Mouse (Mus musculus) splenic B cell, adult 2 months (primary cell): ENCODE data around the gene Pbx1.

Source experiments
- DNase-seq: peaks from one replicate; pipeline ENCODE4 v3.0.0-alpha.2; 2011; ENCODE audit warnings: low read depth, low spot score
- H3K27me3 ChIP-seq: 2 replicates; pipeline ENCODE4 v1.6.1; 2012; ENCODE audit warnings: mild to moderate bottlenecking, low read length, moderate library complexity, mixed read lengths; ENCODE audit not compliant: control insufficient read depth, poor library complexity, insufficient read depth, severe bottlenecking
- H3K36me3 ChIP-seq: 2 replicates; pipeline ENCODE4 v1.6.1; 2012; ENCODE audit warnings: mild to moderate bottlenecking, low read length, moderate library complexity, mixed read lengths; ENCODE audit not compliant: control insufficient read depth, poor library complexity, insufficient read depth, severe bottlenecking

Pbx1 gene

DNA sequence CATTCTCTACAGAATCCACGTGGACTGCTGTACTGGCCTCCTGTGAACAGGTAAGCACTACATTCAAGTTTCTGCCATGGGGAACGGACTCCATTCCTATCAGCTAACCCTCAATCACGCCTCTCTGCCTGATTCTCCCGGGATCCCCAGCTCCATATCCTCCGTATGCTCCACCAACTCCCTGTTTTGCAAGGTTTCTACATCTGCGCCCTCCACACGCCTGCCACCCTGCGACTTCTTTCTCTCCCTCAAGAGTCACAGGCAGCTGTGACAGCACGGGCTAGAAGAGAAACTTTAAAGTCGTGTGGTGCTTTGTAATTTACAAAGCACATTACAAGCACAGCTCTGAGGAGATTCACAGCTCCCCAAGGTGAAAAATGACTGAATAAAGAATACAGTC, 23.3 kb downstream of the Pbx1 start:
- DNase-seq: no peak
- H3K36me3 ChIP-seq: no peaks in the 10 kb centered on the region
- H3K27me3 ChIP-seq: no peaks in the 10 kb centered on the region

DNA sequence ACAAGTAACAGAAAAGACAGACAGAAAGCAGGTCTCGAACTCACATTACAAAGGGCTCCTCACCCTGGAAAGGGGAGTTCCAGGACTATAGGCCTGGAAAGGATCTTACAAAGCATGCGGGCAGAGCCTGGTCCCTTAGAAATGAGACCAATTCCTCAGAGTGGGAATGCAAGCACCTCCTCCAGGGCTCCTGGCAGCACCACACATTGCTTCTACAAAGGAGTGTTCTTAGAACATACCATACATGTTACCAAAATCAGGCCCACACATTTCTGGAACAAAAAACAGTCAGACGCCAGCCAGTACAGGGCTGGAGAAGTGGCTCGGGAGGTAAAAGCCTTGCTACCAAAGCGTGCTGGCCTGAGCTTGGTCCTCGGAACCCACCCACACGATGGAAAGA, 24.1 kb downstream of the Pbx1 start:
- Histone ChIP-seq H3K27me3 (no peaks in the 10 kb centered on the region), H3K36me3 (no peaks in the 10 kb centered on the region)
- DNase-seq: no peak

DNA sequence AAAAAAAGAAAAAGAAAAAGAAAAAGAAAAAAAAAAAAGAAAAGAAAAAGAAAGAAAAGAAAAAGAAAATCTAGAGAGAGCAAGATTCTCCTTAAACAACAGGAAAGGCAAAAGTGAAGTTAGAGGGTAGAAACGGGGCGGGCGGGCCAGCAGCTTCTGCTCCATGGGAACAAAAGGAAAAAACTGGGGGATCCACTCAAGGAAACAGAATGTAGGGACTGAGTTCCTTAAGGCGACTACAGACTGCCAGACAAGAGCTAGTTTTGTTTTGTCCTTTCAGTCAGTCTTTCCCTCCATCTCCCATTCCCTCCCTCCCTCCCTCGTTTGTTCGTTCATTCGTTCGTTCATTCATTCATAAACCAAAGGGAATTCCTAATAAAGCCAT, 25.8 kb downstream of the Pbx1 start:
- no peak for DNase-seq
- Histone ChIP-seq H3K36me3 (no peaks in the 10 kb centered on the region), H3K27me3 (no peaks in the 10 kb centered on the region)

DNA sequence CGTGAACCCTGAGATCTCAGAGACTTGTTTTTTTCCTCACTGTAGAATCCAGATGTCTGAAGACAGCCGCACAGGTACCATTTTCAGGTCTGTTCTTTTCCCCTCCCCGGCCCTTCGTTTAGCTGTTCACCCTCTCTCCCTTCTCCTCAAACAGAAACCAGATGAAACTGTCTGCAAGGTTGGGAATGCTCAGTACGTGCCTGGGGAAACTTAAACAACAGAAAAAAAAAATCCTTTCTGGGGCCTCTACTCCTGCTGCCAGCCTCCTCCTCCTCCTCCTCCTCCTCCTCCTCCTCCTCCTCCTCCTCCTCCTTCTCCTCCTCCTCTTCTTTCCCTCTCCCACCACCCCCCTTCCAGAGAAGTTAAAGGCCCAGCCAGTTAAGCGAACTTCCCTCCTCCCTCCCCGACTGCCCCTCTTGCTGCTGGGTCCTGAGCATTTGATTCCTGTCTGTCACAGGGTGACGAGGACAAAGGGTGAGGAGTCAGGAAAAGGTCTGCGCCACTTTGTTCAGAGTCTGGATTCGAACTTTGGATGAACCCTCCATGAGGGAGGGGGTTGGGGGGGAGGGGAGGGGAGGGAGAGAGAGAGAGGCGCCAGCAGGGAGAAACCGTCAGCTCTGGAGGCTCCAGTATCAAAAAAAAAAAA, 26.3 kb downstream of the Pbx1 start:
- Histone ChIP-seq H3K36me3 (no peaks in the 10 kb centered on the region), H3K27me3 (no peaks in the 10 kb centered on the region)
- no peak for DNase-seq

DNA sequence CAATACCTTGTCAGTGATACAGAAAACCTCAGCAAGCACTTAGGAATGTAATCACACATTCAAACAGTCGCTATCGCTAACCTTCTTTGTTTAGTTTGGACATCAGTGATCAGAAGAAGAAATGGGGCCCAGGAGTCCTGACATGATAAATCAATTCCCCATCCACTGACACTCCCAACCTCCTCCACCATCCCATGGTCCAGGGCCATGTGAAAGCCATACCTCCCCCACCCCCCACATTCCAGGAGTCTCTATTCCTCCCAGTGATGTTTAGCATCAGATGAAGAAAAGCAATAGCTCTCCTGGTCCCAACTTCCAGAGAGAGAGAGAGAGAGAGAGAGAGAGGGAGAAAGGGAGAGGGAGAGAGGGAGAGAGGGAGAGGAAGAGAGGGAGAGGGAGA, 28.5 kb downstream of the Pbx1 start:
- no peak for DNase-seq
- H3K36me3 ChIP-seq: no peaks in the 10 kb centered on the region

DNA sequence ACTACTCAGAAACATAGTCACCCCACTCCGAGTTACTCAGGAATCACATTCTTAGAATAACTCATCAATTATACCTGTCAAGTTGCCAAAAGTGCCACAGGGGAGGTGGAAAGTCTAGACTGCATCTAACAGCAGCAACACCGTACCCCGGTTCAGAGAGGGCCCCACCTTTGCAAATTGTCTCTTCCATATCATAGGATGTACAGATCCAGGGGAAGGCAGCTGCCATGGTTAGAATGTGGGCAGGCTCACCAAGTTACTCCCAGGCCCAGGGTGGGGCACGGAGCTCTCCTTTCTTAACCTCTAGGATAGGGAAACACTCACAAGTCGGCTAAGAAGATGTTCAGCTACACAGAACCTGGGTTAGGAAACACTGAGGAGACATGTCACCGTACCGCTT, 29.4 kb downstream of the Pbx1 start:
- DNase-seq: no peak
- Histone ChIP-seq H3K27me3 (no peaks in the 10 kb centered on the region), H3K36me3 (no peaks in the 10 kb centered on the region)

More for the DNA sequence above, 28.5 kb downstream of the Pbx1 start:
- H3K27me3 ChIP-seq: no peaks in the 10 kb centered on the region

DNA sequence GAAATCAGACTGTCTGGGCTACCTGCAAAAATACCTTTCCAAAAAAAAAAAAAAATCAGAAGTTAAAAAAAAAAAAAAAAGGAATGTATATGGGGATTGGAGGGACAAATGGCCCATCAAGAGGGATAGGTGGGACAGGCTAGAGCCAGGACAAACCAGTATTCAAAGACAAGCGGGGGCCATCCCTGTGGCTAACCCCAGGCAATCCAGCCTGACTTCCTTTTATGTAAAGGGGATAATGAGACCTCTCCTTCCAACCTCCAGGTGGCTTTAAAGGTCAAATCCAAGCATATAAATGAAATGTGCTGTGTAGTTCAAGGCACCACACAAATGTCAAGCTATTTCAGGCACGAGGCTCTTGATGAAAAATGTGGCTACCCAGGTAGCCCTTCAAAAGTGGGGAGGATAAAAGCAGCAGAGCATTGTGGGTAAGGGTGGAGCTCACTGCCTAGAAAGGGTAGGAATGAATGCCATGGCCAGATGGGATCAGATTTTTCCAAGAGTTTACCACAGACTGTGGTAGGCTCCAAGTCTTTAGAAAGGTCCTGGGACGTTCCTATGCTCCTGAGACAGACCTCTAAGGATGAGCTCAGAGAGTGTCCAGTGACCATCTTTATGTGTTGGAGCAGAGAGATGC, 36.4 kb downstream of the Pbx1 start:
- DNase-seq: no peak
- no peaks in the 10 kb centered on the region for H3K36me3 ChIP-seq
- H3K27me3 ChIP-seq: no peaks in the 10 kb centered on the region

DNA sequence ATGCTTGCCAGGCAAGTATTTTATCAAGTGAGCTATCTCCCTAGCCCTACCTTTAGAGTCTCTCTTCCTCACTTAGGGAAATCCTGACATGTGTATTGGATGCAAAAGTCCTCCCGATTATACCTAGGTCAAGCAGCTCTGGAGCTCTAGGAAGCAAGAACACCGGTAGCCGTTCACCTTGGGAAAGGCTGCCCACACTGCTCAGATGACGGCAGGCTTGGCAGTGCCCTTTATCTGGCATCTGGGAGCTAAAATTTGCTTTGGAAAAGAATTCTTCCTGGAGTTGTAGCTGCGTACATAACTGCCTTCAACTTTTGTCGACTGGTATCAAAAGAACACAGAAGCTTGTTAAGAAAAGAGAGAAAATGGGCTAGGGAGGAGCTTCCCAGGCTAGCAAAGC, 37.5 kb downstream of the Pbx1 start:
- H3K27me3 ChIP-seq: no peaks in the 10 kb centered on the region
- H3K36me3 ChIP-seq: no peaks in the 10 kb centered on the region
- no peak for DNase-seq

DNA sequence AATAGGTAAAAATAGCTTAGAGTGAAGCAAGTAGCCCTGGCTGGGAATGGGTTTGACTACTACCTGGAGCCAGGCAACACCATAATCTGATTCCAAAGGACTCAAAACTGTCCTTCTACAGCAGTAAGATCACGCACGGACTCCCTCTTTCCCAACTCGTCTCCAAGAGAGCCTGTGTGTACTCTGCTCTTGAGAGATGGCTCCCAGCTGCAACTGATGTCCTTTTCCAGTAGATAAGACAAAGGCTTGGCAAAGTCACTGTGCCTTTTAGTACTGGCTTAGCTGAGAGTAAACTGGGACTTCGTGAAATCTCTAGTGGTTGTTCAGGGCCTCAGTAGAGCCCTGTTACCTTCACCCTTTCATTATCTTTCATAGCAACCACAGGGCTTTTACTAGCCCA, 38.6 kb downstream of the Pbx1 start:
- no peak for DNase-seq
- H3K27me3 ChIP-seq: no peaks in the 10 kb centered on the region
- no peaks in the 10 kb centered on the region for H3K36me3 ChIP-seq

DNA sequence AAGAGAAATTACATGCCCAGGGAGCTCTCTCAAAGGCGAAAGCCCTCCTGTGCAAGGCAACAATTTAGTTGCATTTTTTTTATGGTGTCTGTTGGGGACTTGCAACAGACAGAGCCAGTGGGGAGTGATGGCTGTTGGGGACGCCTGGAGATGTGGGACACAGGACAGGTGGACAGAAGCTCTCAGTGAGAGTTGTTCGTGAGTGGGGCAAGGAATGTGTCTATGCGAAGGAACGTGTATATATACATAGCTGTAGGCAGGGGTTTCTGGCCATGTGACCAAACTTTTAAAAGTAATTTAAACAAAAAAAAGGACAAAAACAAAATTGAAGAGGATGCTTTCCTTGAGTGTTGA, 39.6 kb downstream of the Pbx1 start:
- Histone ChIP-seq H3K36me3 (no peaks in the 10 kb centered on the region), H3K27me3 (no peaks in the 10 kb centered on the region)
- no peak for DNase-seq

DNA sequence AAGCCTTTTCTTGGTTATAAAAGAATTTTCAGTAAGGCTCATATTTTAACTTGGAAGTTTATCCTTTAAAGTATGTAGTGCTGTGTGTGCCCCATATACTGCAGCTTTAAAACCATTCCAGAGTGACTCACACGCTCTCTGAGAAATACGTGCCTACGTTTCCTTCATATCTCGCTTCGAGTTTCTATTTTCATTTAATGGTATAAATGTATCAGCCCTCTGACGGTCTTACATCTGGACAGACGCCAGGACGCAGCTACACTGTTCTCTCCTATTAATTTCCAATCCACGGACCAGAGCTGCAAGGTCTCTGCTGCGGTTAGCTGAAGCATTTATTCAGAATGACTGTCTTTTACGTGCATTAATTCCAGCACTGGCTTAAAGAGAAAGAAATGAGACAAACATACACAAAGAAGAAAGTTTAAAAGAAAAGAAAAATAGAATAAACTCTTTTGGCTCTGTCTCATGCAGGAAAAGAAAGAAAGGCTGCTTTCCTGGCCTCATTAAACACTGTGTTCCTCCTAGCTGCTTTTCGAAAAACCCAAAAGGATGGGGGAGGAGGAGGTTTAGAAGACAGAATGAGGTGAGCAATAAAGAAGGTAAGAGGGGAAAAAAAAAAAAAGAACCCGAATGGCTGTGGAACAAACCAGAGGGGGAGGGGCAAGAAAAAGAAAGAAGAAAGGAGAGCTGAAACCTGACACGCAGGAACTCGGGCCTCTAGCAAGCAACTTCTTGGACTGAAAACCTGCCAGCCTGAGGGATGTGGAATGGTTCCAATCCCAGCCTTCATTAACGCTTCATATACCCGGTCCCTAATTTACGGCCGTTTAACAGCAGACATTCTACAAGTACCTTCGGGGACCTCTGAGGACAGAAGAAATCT, 40.2 kb downstream of the Pbx1 start:
- no peaks in the 10 kb centered on the region for H3K27me3 ChIP-seq
- no peak for DNase-seq
- H3K36me3 ChIP-seq: no peaks in the 10 kb centered on the region

DNA sequence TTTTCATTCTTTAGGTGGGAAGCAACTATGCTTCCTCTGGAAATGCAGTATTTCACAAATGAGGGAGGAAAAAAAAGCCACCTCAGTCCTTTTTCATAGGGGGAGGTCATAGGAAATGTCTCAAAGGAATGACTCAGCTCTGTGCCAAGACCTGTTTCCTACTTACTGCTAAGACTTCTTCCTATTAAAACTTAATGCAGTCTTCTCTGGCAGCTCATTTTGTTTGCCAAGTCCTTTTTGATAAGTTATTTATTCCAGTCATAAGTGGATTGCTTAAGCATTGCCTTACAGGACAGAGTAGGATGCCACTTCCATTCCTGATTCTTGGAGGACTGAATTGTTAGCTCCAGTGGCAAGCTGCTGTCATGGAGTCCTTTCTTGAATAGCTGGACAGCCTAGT, 41.3 kb downstream of the Pbx1 start:
- no peak for DNase-seq
- Histone ChIP-seq H3K27me3 (no peaks in the 10 kb centered on the region), H3K36me3 (no peaks in the 10 kb centered on the region)

DNA sequence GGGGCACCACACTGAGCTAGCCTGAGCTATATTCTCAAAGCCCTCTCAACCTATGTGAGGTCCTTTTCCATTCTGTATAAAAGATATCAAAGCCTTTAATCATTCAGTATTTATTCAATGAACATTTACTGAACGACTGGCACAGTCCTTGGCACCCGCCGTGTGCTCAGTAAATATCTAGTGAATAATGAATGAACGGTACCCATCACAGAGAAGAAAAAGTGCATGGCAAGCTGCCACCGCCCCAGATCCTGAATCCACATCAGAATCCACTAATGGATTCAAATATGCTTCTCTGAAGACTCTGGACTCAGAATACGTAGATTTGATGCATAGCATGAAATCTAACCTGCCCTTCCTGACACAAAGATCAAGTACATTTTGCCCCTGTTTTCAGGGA, 45.9 kb downstream of the Pbx1 start:
- DNase-seq: no peak
- no peaks in the 10 kb centered on the region for H3K27me3 ChIP-seq

DNA sequence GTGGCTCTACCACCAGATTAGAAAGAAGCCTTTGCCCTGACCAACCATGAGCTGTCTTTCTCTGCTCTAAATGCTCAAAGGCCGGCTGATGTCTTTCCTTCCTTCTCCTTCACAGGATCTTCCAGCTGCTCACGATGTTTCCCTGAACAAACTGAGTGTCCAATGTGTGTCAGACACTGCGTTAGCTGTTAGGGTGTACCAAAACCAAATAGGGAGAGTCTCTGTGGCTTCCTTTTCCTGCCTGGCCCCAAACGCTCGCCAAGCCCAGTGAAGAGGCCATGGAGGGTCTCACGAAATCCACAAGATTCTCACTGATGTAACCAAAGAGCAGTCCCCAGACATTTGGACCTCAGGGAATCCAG, 47.5 kb downstream of the Pbx1 start:
- H3K27me3 ChIP-seq: no peaks in the 10 kb centered on the region
- no peak for DNase-seq
- H3K36me3 ChIP-seq: no peaks in the 10 kb centered on the region

More for the DNA sequence above, 45.9 kb downstream of the Pbx1 start:
- no peaks in the 10 kb centered on the region for H3K36me3 ChIP-seq

DNA sequence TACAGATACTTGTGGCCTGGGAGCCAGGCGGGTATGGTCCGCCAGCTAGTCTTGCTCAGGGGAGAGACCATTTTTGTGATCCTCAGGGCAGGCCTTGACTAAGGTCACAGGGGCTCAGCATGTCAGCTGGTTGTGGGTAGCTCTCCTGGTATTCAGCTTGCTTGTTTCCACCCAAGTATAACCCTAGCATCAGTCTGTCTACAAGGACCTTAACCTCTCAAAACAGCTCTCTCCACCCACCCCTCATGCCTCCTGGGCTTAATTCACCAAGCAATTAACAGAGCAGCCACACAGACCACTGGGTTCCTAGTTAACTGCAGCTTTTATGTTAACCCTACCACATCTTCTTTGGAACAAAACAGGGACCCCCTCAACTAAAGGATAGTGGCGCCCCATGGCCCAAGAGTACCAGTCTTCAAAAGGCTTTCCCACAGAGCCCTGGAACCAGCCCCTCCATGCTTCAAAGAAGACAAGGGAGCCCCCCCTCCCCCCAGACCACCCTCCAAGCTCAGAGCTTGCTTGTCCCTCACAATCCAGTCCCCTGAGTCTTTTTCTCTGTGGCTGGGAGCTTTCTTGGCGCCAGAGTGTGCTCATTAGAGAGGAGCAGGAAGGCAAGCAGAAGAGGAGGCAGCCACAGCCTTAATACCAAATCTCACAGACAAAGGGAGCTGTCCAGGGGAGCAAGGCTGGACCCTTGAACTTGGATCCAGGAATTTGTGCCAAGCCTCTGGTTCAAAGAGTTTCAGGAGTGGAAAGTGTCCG, 48.1 kb downstream of the Pbx1 start:
- H3K27me3 ChIP-seq: no peaks in the 10 kb centered on the region
- H3K36me3 ChIP-seq: no peaks in the 10 kb centered on the region
- DNase-seq: no peak
